9 mouse cellular contexts compared by ENCODE assay signal in genomic region chr4:134749301-134750030, GRCm38 (mm10). TPM values are rescaled to one million over a fixed set of nuclear protein-coding genes. Genes with fewer than 3 reads are reported as not detected.
DNase-seq lines count a peak whose midpoint lies in the region; ATAC-seq and TF ChIP-seq lines count a peak whose summit lies in the region.
"Had no signal": no experiment of that assay in that cellular context is flagged by ENCODE, and none has a peak within 500 bp of the region (broad histone marks: within the 10 kb centered on the region; RNA-seq: fewer than 3 reads in every experiment).

No protein-coding gene starts in this region.

- H3K4me2 ChIP-seq in heart, postnatal 0 days (ENCODE audit: low read depth, low read length) = no peak overlapping the region
- H3K4me2 ChIP-seq in embryonic facial prominence, embryonic 11.5 days (ENCODE audit: low read depth, low read length) = no peak overlapping the region

- H3K36me3 ChIP-seq in heart, postnatal 0 days (replicated peaks; ENCODE audit: control insufficient read depth, insufficient read depth, low read length) = peaks cover 49% of the 10 kb centered on the region
- H3K36me3 ChIP-seq in E14TG2a.4 (ENCODE audit: insufficient read depth, low read length) = peaks cover 71% of the 10 kb centered on the region
- H3K36me3 ChIP-seq in embryonic facial prominence, embryonic 11.5 days (replicated peaks; ENCODE audit: control insufficient read depth, insufficient read depth, low read depth, low read length) = no peaks in the 10 kb centered on the region

- 67% methylated on average over 21 of the region's 21 CpGs for WGBS in heart, postnatal 0 days
- WGBS in embryonic facial prominence, embryonic 11.5 days = 67% methylated on average over 21 of the region's 21 CpGs

- no peak for DNase-seq in heart, postnatal 0 days (ENCODE audit: low spot score)
- no peak for DNase-seq in heart, adult 8-10 months (ENCODE audit: low spot score)
- peak; percentile 48 for DNase-seq in embryonic facial prominence, embryonic 11.5 days (ENCODE audit: low spot score)
- no peak for DNase-seq in gastrocnemius, adult 8-10 months (ENCODE audit: low spot score in 2 of 2)
- DNase-seq in adrenal gland, adult 2 months = no peak
- no peak for DNase-seq in heart, adult 11 months

- no peaks in the 10 kb centered on the region for H3K27me3 ChIP-seq in heart, postnatal 0 days (ENCODE audit: control insufficient read depth, insufficient read depth, low read length)
- no peaks in the 10 kb centered on the region for H3K27me3 ChIP-seq in E14TG2a.4 (ENCODE audit: insufficient read depth, low read length)
- no peaks in the 10 kb centered on the region for H3K27me3 ChIP-seq in embryonic facial prominence, embryonic 11.5 days (ENCODE audit: control insufficient read depth, insufficient read depth, low read length)

- no peaks in the 10 kb centered on the region for H3K9me3 ChIP-seq in heart, postnatal 0 days (replicated peaks; ENCODE audit: control insufficient read depth, low read length)
- H3K9me3 ChIP-seq in E14TG2a.4 (ENCODE audit: low read length) = no peaks in the 10 kb centered on the region
- no peaks in the 10 kb centered on the region for H3K9me3 ChIP-seq in embryonic facial prominence, embryonic 11.5 days (replicated peaks; ENCODE audit: control insufficient read depth, low read length)

- no peak overlapping the region for H3K27ac ChIP-seq in heart, postnatal 0 days (ENCODE audit: low read depth)
- peak overlapping the region; percentile 10; the same call in 1 of the 2 replicates for H3K27ac ChIP-seq in embryonic facial prominence, embryonic 11.5 days (replicated peaks; ENCODE audit: low read depth, low read length)
- H3K27ac ChIP-seq: macrophage had no signal

- no peak overlapping the region for H3K9ac ChIP-seq in heart, postnatal 0 days (replicated peaks; ENCODE audit: low read depth, low read length)
- H3K9ac ChIP-seq in embryonic facial prominence, embryonic 11.5 days (replicated peaks; ENCODE audit: low read length) = no peak overlapping the region

- TF ChIP-seq CTCF in heart, postnatal 0 days (IDR thresholded peaks at IDR 0.05; ENCODE audit: low read depth) = peak; percentile 39
- TF ChIP-seq CTCF in E14TG2a.4 (conservative IDR thresholded peaks at IDR 0.05; ENCODE audit: low read length) = peak; percentile 82

- H3K4me3 ChIP-seq in heart, postnatal 0 days (ENCODE audit: low read depth, low read length) = no peak overlapping the region
- peak overlapping the region; percentile 30 for H3K4me3 ChIP-seq in E14TG2a.4 (replicated peaks; ENCODE audit: low read length)
- no peak overlapping the region for H3K4me3 ChIP-seq in embryonic facial prominence, embryonic 11.5 days (ENCODE audit: low read depth, low read length)

- no peak for ATAC-seq in heart, postnatal 0 days (ENCODE audit: insufficient read depth, low read depth)
- ATAC-seq in embryonic facial prominence, embryonic 11.5 days (replicated peaks; ENCODE audit: insufficient number of reproducible peaks, low FRiP score, low TSS enrichment, low read depth) = no peak
- ATAC-seq in megakaryocyte progenitor cell, adult 5-6 weeks (replicated peaks; ENCODE audit: poor library complexity) = peak; percentile 65

- TF ChIP-seq EP300 in heart, postnatal 0 days (IDR thresholded peaks at IDR 0.05; ENCODE audit: low read depth) = no peak

- H3K4me1 ChIP-seq in heart, postnatal 0 days (ENCODE audit: control insufficient read depth, insufficient read depth) = peaks cover 9% of the 10 kb centered on the region; the same call in 1 of the 2 replicates
- H3K4me1 ChIP-seq in E14TG2a.4 (replicated peaks; ENCODE audit: low read depth, low read length) = peaks cover 79% of the 10 kb centered on the region
- H3K4me1 ChIP-seq in embryonic facial prominence, embryonic 11.5 days (ENCODE audit: control insufficient read depth, insufficient read depth, low read length) = peaks cover 6% of the 10 kb centered on the region; the same call in 1 of the 2 replicates

RNA-seq across cellular contexts. Expression of gene Ldlrap1, which starts 18.4 kb away (rescaled TPM):
- total RNA-seq in heart, postnatal 0 days (2014; rRNA removed; ENCODE audit: low replicate concordance) = 9.4 and 31.8 TPM in 2 replicates
- 11.6 and 12.3 TPM in 2 replicates for polyA plus RNA-seq in heart, postnatal 0 days (2015; fragmentation: Nextera tagmentation; extraction: Ambion mirVana)
- total RNA-seq in heart, adult 8-10 months (2022) = 10 to 100 TPM; 12.1 to 15.3 (median 13.0) TPM
- 9.6 and 11.4 TPM in 2 replicates for polyA plus RNA-seq in embryonic facial prominence, embryonic 11.5 days (2014; fragmentation: Nextera tagmentation; extraction: Ambion mirVana)
- total RNA-seq in megakaryocyte progenitor cell, adult 5-6 weeks (2015) = 13.7 and 26.0 TPM in 2 replicates
- 13.3 and 14.7 TPM in 2 replicates for total RNA-seq in megakaryocyte progenitor cell, adult 5-6 weeks (2017)
- 1 to 10 TPM; 4.3 to 7.7 (median 5.3) TPM for total RNA-seq in gastrocnemius, adult 8-10 months (2022)
- total RNA-seq in adrenal gland, adult 2 months (2021) = 10 to 100 TPM; 42.1 to 49.3 TPM
- polyA plus RNA-seq in adrenal gland, adult 2 months (2012; rRNA removed) = 23.0 and 28.1 TPM in 2 replicates

RNA-seq across cellular contexts. Expression of gene Man1c1, which starts 45.4 kb away (rescaled TPM):
- 14.8 and 21.2 TPM in 2 replicates for total RNA-seq in heart, postnatal 0 days (2014; rRNA removed; ENCODE audit: low replicate concordance)
- polyA plus RNA-seq in heart, postnatal 0 days (2015; fragmentation: Nextera tagmentation; extraction: Ambion mirVana) = 3.8 TPM in 2 replicates
- total RNA-seq in heart, adult 8-10 months (2022) = 10 to 100 TPM; 22.6 to 26.7 (median 25.3) TPM
- polyA plus RNA-seq in embryonic facial prominence, embryonic 11.5 days (2014; fragmentation: Nextera tagmentation; extraction: Ambion mirVana) = 1.9 and 3.3 TPM in 2 replicates
- 10.5 and 14.2 TPM in 2 replicates for total RNA-seq in megakaryocyte progenitor cell, adult 5-6 weeks (2015)
- 5.0 and 5.8 TPM in 2 replicates for total RNA-seq in megakaryocyte progenitor cell, adult 5-6 weeks (2017)
- total RNA-seq in gastrocnemius, adult 8-10 months (2022) = 1 to 10 TPM; 1.8 to 2.7 (median 2.1) TPM
- total RNA-seq in adrenal gland, adult 2 months (2021) = 10 to 100 TPM; 13.3 to 28.2 TPM
- 17.0 and 17.4 TPM in 2 replicates for polyA plus RNA-seq in adrenal gland, adult 2 months (2012; rRNA removed)
